Mouse (Mus musculus) myocyte (in vitro differentiated cells): ENCODE data around the gene Slco3a1. TPM values are rescaled to one million over a fixed set of nuclear protein-coding genes. Genes with fewer than 3 reads are reported as not detected.

Experiments used
- H3K27me3 ChIP-seq: one replicate; pipeline ENCODE4 v1.6.1; 2011; ENCODE audit not compliant: control insufficient read depth, insufficient read depth, insufficient read length
- H3K36me3 ChIP-seq: one replicate; pipeline ENCODE4 v1.6.1; 2011; ENCODE audit not compliant: control insufficient read depth, insufficient read depth
- H3K4me2 ChIP-seq: one replicate; pipeline ENCODE4 v1.6.1; 2011; ENCODE audit warnings: low read depth, control low read depth
- H3K4me3 ChIP-seq: one replicate; pipeline ENCODE4 v1.5.1; 2011; ENCODE audit warnings: mild to moderate bottlenecking, control low read depth, moderate library complexity
- H3K79me2 ChIP-seq: one replicate; pipeline ENCODE4 v1.6.1; 2011; ENCODE audit not compliant: control insufficient read depth, insufficient read depth
- H3ac ChIP-seq: one replicate; pipeline ENCODE4 v1.6.1; 2011; ENCODE audit not compliant: control insufficient read depth, insufficient read length
- CEBPB ChIP-seq: IDR thresholded peaks from 2 replicates; pipeline ENCODE4 v1.6.1; 2011; ENCODE audit warnings: mild to moderate bottlenecking, moderate library complexity; ENCODE audit not compliant: poor library complexity, insufficient read depth, severe bottlenecking
- E2F4 ChIP-seq: IDR thresholded peaks from one replicate; pipeline ENCODE4 v1.6.1; 2011; ENCODE audit warnings: mild to moderate bottlenecking, control low read depth, moderate library complexity; ENCODE audit not compliant: insufficient read depth
- MAX ChIP-seq: IDR thresholded peaks from one replicate; pipeline ENCODE4 v1.6.1; 2011; ENCODE audit warnings: low read depth, mild to moderate bottlenecking, control low read depth
- MYOD1 ChIP-seq, 3 experiments: IDR thresholded peaks; one replicate each; pipeline ENCODE4 v1.6.1; 2011; ENCODE audit warnings: control low read depth in 2 of 3, low read depth in 2 of 3, mild to moderate bottlenecking in 2 of 3, moderate library complexity in 1 of 3; ENCODE audit not compliant: insufficient read length in 2 of 3, control insufficient read depth in 1 of 3
- MYOG ChIP-seq, 3 experiments: IDR thresholded peaks; one replicate each; pipeline ENCODE4 v1.6.1; 2011; ENCODE audit warnings: control low read depth in 2 of 3, low read depth in 2 of 3, mild to moderate bottlenecking in 2 of 3; ENCODE audit not compliant: insufficient read length in 2 of 3, control insufficient read depth in 1 of 3, insufficient read depth in 1 of 3
- POLR2A ChIP-seq: IDR thresholded peaks from one replicate; pipeline ENCODE4 v1.6.1; 2011; ENCODE audit warnings: low read depth, mild to moderate bottlenecking, control low read depth, moderate library complexity; ENCODE audit not compliant: insufficient read length
- POLR2AphosphoS2 ChIP-seq: IDR thresholded peaks from one replicate; pipeline ENCODE4 v1.6.1; 2011; ENCODE audit warnings: low read depth, control low read depth; ENCODE audit not compliant: insufficient read length
- REST ChIP-seq: IDR thresholded peaks from one replicate; pipeline ENCODE4 v1.6.1; 2011; ENCODE audit warnings: mild to moderate bottlenecking, control low read depth, moderate library complexity; ENCODE audit not compliant: insufficient read depth, insufficient read length
- SRF ChIP-seq: IDR thresholded peaks from one replicate; pipeline ENCODE4 v1.6.1; 2011; ENCODE audit warnings: low read depth; ENCODE audit not compliant: control insufficient read depth, insufficient read length
- TCF12 ChIP-seq: IDR thresholded peaks from one replicate; pipeline ENCODE4 v1.6.1; 2011; ENCODE audit warnings: mild to moderate bottlenecking, control low read depth; ENCODE audit not compliant: poor library complexity, insufficient read depth, severe bottlenecking
- TCF3 ChIP-seq: IDR thresholded peaks from one replicate; pipeline ENCODE4 v1.6.1; 2011; ENCODE audit warnings: low read depth, control low read depth; ENCODE audit not compliant: insufficient read length
- USF1 ChIP-seq: IDR thresholded peaks from one replicate; pipeline ENCODE4 v1.6.1; 2011; ENCODE audit warnings: low read depth, mild to moderate bottlenecking, control low read depth, moderate library complexity
- polyA plus RNA-seq: library from polyadenylated mRNA; unstranded; fragments of >200 nt; fragmentation: generic; extraction: Trizol; gene quantifications from one replicate; pipeline ENCODE4 v1.2.1, GENCODE M21; 2012; ENCODE audit warnings: missing spikeins

Slco3a1 gene
- polyA plus RNA-seq, 1 experiment = 50.7 TPM

DNA sequence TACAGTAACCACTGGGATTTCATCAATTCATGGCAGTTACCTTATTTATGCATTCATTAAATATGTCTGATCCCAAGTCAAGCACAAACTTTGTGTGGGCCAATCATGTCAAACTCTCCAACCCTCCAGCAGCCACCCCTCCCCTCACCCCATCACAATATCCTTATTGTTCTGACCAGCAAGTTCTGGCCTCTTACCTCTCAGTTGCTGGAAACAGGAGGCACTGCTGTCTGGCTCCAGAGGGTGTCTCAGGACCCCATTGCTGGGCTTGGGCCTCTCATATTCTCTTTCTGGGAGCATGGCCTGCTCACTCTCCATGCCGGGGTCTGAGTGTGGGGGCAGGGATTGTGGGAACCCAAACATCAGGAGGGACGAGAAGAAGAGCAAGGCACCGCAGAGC lies 208.1 kb downstream of the Slco3a1 start:
- Histone ChIP-seq H3K4me2 (no peak overlapping the region), H3ac (no peak overlapping the region), H3K36me3 (no peaks in the 10 kb centered on the region), H3K4me3 (no peak overlapping the region), H3K27me3 (no peaks in the 10 kb centered on the region), H3K79me2 (no peaks in the 10 kb centered on the region)
- no peak for TF ChIP-seq MAX

DNA sequence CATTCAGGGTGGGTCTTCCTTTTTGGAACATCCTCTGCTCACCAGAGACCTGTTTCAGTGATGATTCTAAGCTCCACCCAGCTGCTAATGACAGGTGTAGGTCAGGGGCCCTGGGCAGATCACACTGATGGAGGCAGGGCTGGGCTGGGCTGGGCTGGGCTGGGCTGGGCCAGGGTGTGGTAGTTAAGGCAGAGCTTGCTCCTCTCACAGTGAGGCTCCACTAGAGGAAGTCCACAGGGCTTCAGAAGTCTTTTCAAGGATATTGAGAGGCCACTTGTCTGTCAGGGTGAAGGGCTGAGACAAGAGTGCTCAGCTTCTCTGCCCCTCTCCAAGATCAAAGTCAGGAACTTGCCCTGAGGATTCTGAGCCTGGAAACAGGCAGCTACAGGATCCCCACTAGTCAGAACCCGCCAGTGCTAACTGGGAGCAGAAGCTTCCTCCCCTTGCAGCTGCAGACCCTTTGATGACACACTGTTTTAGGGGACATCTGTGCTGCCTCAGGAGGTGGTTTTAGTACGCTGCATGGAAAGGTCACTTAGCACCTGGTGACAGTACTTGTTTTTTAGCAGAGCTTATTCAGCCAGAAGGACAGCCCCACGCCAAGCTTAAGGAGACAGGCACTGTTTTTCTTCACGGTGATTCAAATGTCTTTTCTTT lies 213.3 kb downstream of the Slco3a1 start:
- no peak overlapping the region for H3K4me3 ChIP-seq
- H3K27me3 ChIP-seq = no peaks in the 10 kb centered on the region
- no peak overlapping the region for H3K4me2 ChIP-seq
- H3K79me2 ChIP-seq = no peaks in the 10 kb centered on the region
- H3K36me3 ChIP-seq = no peaks in the 10 kb centered on the region
- no peak overlapping the region for H3ac ChIP-seq
- TF ChIP-seq SRF (no peak), MYOD1 (IDR thresholded peaks at IDR 0.05; ENCODE audit: control insufficient read depth in 1 of 3, insufficient read length in 2 of 3, low read depth in 2 of 3) (no peak), POLR2AphosphoS2 (no peak), TCF12 (no peak), REST (no peak), E2F4 (no peak), USF1 (no peak), MAX (no peak)

GRCm38 (mm10) chr7:74340419-74340954 lies 214.1 kb downstream of the Slco3a1 start:
- H3K4me3 ChIP-seq = no peak overlapping the region
- no peak for TF ChIP-seq USF1

GRCm38 (mm10) chr7:74337677-74338420 lies 216.7 kb downstream of the Slco3a1 start:
- Histone ChIP-seq H3K36me3 (no peaks in the 10 kb centered on the region), H3K79me2 (peaks cover 3% of the 10 kb centered on the region), H3ac (no peak overlapping the region), H3K27me3 (no peaks in the 10 kb centered on the region), H3K4me3 (no peak overlapping the region), H3K4me2 (no peak overlapping the region)
- TF ChIP-seq TCF3 (no peak), POLR2A (no peak), E2F4 (no peak), SRF (no peak), MYOD1 (IDR thresholded peaks at IDR 0.05; ENCODE audit: control insufficient read depth in 1 of 3, insufficient read length in 2 of 3, low read depth in 2 of 3) (no peak), MAX (no peak), MYOG (IDR thresholded peaks at IDR 0.05; ENCODE audit: control insufficient read depth in 1 of 3, insufficient read depth in 1 of 3, insufficient read length in 2 of 3, low read depth in 2 of 3) (no peak), TCF12 (no peak), USF1 (no peak), REST (no peak), POLR2AphosphoS2 (no peak), CEBPB (no peak)

More at GRCm38 (mm10) chr7:74340419-74340954, 214.1 kb downstream of the Slco3a1 start:
- H3K79me2 ChIP-seq = peaks cover 3% of the 10 kb centered on the region
- no peaks in the 10 kb centered on the region for H3K27me3 ChIP-seq
- no peaks in the 10 kb centered on the region for H3K36me3 ChIP-seq
- H3ac ChIP-seq = no peak overlapping the region
- H3K4me2 ChIP-seq = no peak overlapping the region

- no peak overlapping the region for H3K4me3 ChIP-seq
- no peaks in the 10 kb centered on the region for H3K27me3 ChIP-seq
- no peak overlapping the region for H3ac ChIP-seq
- H3K36me3 ChIP-seq = no peaks in the 10 kb centered on the region
- H3K4me2 ChIP-seq = no peak overlapping the region
- TF ChIP-seq REST (no peak), SRF (no peak), CEBPB (no peak), MYOD1 (IDR thresholded peaks at IDR 0.05; ENCODE audit: control insufficient read depth in 1 of 3, insufficient read length in 2 of 3, low read depth in 2 of 3) (no peak), USF1 (no peak), TCF12 (no peak), POLR2AphosphoS2 (no peak), E2F4 (no peak), TCF3 (no peak)
- peaks cover 3% of the 10 kb centered on the region for H3K79me2 ChIP-seq
Measured at GRCm38 (mm10) chr7:74332323-74332722, 222.3 kb downstream of the Slco3a1 start.
